Mouse (Mus musculus) G1E (cell line): ENCODE data around the gene Tmem231.

Experiments used
- CTCF ChIP-seq: IDR thresholded peaks from 2 replicates; pipeline ENCODE4 v1.5.1; 2012; ENCODE audit warnings: low read depth, low read length, inconsistent platforms, mixed read lengths
- GATA1 ChIP-seq: IDR thresholded peaks from 2 replicates; pipeline ENCODE4 v1.6.1; 2012; ENCODE audit warnings: borderline replicate concordance, low read length, inconsistent platforms, mixed read lengths
- GATA2 ChIP-seq: IDR thresholded peaks from 2 replicates; pipeline ENCODE4 v1.6.1; 2012; ENCODE audit warnings: low read depth, low read length, inconsistent platforms, borderline replicate concordance
- POLR2AphosphoS5 ChIP-seq: IDR thresholded peaks from 2 replicates; pipeline ENCODE4 v1.6.1; 2012; ENCODE audit warnings: low read depth, low read length, inconsistent platforms; ENCODE audit not compliant: insufficient replicate concordance
- TAL1 ChIP-seq: conservative IDR thresholded peaks from 2 replicates; pipeline ENCODE4 v1.6.1; 2012; ENCODE audit warnings: low read depth, low read length, inconsistent platforms, mixed read lengths

DNA sequence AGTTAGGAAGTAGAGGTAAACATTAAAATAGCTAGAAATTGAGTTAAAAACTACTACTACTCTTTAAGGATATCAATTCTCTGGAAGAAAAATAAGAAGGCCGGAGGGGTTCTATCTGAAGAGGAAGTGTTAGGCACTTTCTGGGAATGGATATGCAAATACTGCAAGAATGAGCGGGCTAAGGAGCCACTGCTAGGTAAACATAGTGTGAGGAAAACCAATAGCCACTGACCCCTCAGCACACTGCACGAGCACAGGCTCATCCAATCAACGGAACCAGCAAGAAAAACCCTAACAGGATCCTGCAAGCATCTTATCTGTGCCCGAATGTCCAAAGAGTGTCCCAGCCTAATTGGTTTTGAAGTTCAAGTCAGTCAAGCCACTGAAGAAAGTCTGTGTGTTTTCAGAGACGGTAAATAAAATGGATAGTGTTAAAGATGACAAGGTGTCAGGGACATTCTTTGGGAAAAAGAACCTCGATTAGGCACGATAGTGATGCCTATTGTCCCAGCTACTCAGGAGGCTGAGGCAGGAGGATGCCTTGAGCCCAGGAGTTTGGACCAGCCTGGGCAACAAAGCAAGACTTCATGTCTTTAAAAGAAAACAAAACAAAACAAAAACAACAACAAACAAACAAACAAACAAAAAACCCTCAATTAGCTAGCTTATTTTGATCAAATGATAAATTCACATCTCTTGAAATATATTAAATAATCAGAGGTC, 68.4 kb downstream of the Tmem231 start:
- TF ChIP-seq TAL1: no peak
- no peak for TF ChIP-seq GATA1
- TF ChIP-seq CTCF: no peak
- TF ChIP-seq POLR2AphosphoS5: no peak
- TF ChIP-seq GATA2: no peak
